Mouse (Mus musculus) common myeloid progenitor, adult 5-6 weeks (primary cell): ENCODE results near the gene Peli1. TPM values are rescaled to one million over a fixed set of nuclear protein-coding genes. Genes with fewer than 3 reads are reported as not detected.
"Not testable (repeated sequence)": the region's sequence is repeated elsewhere in the genome, so short reads cannot be mapped to it uniquely, and the experiment has no call there.

Experiments used
- ATAC-seq: replicated peaks from 2 replicates; pipeline ENCODE4 v1.8.0; 2016; ENCODE audit warnings: low read depth, mild to moderate bottlenecking, moderate TSS enrichment, inconsistent platforms; ENCODE audit not compliant: poor library complexity, severe bottlenecking
- total RNA-seq: library from RNA; stranded (forward); fragments of 200-1000, 187-1606 nt; gene quantifications from 2 replicates; pipeline ENCODE4 v1.2.3, GENCODE M21; 2017

The Peli1 gene
- total RNA-seq, 1 experiment from 2014 or later, result 24.1 TPM

DNA sequence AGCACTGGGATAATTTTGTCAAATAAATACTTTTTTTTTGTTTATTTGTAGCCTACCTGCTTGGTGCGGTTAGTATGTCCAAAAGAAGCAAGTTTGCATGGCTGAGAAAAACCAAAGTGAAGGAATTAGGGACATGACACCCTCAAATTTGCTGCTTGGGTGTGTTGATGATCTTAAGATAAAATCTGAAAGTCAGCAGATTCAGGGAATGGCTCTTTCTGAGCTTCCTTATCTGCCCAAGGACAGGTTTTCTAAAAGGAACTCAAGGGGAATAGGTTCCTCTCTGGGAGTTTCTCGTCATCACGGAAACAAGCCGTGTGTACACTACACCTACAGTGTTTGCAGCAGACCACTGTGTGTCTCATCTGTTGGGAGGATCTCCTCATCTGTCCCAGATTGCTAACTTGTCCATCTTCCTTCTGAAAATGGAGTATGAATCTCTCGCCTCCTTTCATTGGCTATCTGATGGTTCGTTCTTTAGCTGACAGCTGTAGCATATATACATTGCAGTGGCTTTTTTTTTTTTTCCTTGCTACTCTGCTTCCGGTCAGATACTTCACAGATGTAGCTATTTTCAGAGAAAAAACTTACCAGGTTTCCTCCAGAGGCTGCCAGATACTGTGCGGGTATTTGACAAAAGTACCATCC, 88.0 kb downstream of the Peli1 start:
- ATAC-seq, result no peak

DNA sequence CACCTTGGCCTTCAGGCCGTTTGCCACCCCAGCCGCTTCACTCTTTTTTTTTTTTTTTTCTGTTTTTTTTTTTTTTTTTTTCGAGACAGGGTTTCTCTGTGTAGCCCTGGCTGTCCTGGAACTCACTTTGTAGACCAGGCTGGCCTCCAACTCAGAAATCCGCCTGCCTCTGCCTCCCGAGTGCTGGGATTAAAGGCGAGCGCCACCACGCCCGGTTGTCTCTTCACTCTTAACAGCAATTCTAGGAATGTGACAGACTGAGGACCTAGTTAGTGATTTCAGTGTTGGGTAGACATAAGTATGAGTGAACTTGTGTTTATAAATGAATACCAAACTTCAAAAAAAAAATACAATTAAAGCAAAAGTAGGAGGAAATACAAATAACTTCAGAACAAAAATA, 88.8 kb downstream of the Peli1 start:
- not testable (repeated sequence) for ATAC-seq

DNA sequence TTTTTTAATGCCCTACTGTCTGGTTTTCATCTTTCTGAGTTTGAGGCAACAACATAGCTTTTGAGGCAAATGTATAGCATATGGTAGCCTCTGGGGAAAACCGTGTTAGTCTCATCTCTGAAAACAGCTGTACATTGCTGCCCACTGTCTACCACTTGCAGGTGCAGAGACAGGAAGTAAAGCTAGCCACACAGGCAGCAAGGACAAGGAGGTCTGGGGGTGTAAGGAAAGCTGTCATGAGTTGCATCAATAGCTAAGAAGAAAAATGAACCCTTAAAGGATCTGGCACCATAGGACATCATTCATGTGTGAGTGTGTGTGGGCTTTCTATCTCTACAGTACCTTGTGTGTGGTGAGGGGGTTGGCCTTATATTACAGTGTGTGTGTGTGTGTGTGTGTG, 89.6 kb downstream of the Peli1 start:
- ATAC-seq, result peak; percentile 29; the same call in 1 of the 2 replicates

DNA sequence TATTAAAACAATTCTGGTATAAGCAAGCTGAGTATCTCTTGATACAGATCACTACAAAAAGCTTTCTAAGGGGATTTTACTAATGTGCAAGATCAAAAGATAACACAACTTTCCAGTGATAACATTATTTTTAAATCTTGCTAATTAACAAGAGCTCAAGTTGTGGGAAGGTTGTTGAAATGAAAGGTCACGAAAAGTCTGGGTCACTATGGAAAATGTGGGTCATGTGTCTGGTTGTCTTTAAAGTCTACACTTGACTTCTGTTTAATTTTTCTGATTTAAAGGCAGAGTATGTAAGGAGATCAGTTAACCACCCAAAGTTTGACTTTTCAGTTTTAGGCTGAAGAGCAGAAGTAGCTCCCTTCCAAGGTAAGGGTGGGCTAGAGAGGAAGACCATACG, 90.5 kb downstream of the Peli1 start:
- ATAC-seq, result no peak

DNA sequence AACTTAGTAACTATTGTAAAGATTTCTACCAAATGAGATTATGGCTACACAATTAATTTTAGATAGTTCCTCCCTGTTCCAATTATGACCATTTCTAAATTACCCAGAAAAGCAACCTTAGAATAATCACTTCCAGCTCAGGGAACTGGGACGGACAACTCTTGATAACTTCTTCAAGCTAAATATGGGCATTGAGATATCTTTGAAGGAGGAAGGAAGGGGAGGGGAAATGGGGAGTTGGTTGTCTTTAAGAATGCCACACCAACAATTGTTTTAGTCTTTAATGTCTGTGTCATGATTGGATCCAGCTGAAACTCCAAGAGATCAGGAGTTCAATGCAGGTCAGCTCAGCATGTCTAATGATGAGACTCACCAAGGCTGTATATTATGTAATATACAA, 91.6 kb downstream of the Peli1 start:
- ATAC-seq, result peak; percentile 62

DNA sequence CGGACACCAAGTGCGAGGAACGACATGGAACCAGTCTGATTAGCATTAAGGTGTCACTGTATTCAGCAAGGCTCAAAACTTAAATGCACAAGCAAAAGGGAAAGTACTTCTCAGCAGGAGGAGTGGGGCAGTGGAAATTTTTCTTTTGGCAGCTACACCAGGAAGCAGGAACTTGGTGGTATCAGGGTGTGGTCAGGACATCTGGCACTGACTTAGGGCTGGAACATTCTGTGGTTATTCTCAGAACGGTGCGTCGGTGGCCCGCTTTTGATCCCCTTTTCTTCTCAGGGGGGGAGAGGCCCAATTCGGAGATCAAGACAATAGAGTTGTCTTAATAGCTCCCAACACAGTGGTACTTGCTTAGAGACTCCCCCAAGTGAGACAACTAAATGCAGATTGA, 100.7 kb downstream of the Peli1 start:
- not testable (repeated sequence) for ATAC-seq

DNA sequence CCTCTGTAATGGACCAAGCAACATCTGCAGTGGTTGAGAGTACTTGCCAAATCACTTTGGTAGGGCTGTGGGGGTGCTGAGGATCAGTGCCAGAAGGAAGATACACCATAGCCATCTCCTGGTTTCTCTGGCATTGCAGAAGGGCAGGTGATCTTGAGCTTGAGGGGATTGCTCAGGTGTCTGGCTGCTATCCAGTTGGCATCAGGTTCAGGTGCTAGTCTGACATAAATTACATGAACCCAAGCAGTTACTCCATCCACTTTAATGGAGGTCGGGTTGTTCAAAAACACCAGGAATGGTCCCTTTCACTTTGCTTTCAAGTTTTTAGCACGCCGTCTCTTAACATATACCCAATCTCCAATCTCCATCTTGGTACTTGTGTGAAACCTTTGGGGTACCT, 103.8 kb downstream of the Peli1 start:
- no peak for ATAC-seq

Other genes with a start within 250 kb of the Peli1 start
- gene Vps54, start 148.0 kb downstream of the Peli1 start, total RNA-seq, result 45.4 and 60.2 TPM in 2 replicates